Mouse (Mus musculus) testis, adult 2 months (tissue): ENCODE data around the gene Prr15l.

ENCODE experiments used
- CTCF ChIP-seq: fragments of 200-500 bp; IDR thresholded peaks from 2 replicates; pipeline ENCODE4 v1.5.1; 2012; ENCODE audit warnings: low read depth, mild to moderate bottlenecking, inconsistent platforms, low read length, moderate library complexity; ENCODE audit not compliant: control insufficient read depth, insufficient read depth, insufficient replicate concordance
- POLR2A ChIP-seq: fragments of 200-500 bp; IDR thresholded peaks from 2 replicates; pipeline ENCODE4 v1.6.1; 2012; ENCODE audit warnings: low read depth, mild to moderate bottlenecking, inconsistent platforms, low read length, moderate library complexity; ENCODE audit not compliant: control insufficient read depth

GRCm38 (mm10) chr11:96893203-96893842 lies 34.6 kb upstream of the Prr15l start:
- TF ChIP-seq CTCF (no peak), POLR2A (no peak)
